Mouse (Mus musculus): ENCODE results near the gene Ica1. TPM values are rescaled to one million over a fixed set of nuclear protein-coding genes. Genes with fewer than 3 reads are reported as not detected.

Ica1 gene
- total RNA-seq (2023) = not detected

GRCm38 (mm10) chr6:8778296-8778649 is at the start of gene Ica1:
Gene Ica1 (minus strand): TSS chr6:8778488.

Other genes with a start within 250 kb of the Ica1 start
- not detected for gene Nxph1, start 169.9 kb upstream of the Ica1 start, total RNA-seq (2023)

Measured in CD8-positive naive resting alpha-beta T cell, adult 57 days (primary cell).